Mouse (Mus musculus) hindbrain, embryonic 15.5 days (tissue): ENCODE measurements around the gene Tmem139. TPM values are rescaled to one million over a fixed set of nuclear protein-coding genes. Genes with fewer than 3 reads are reported as not detected.

ENCODE experiments used
- ATAC-seq: fragments of 200-750 bp; cut with Nextera tagmentation; 2 replicates; pipeline ENCODE4 v1.8.0; 2017; ENCODE audit warnings: low read depth, moderate number of reproducible peaks, moderate TSS enrichment; ENCODE audit not compliant: low FRiP score
- H3K27ac ChIP-seq: fragments of 300-500 bp; sonication (generic); replicated peaks from 2 replicates; pipeline ENCODE4 v1.5.1; 2015; ENCODE audit warnings: mild to moderate bottlenecking, inconsistent platforms
- H3K27me3 ChIP-seq: fragments of 300-500 bp; sonication (generic); 2 replicates; pipeline ENCODE4 v1.6.1; 2015; ENCODE audit warnings: control low read depth, inconsistent platforms
- H3K36me3 ChIP-seq: fragments of 300-500 bp; sonication (generic); 2 replicates; pipeline ENCODE4 v1.6.1; 2015; ENCODE audit warnings: control low read depth, inconsistent platforms
- H3K4me1 ChIP-seq: fragments of 300-500 bp; sonication (generic); replicated peaks from 2 replicates; pipeline ENCODE4 v1.6.1; 2015; ENCODE audit warnings: control low read depth, inconsistent platforms
- H3K4me2 ChIP-seq: fragments of 300-500 bp; sonication (generic); 2 replicates; pipeline ENCODE4 v1.6.1; 2015; ENCODE audit warnings: moderate library complexity, mild to moderate bottlenecking, inconsistent platforms
- H3K4me3 ChIP-seq: fragments of 300-500 bp; sonication (generic); 2 replicates; pipeline ENCODE4 v1.5.1; 2015; ENCODE audit warnings: mild to moderate bottlenecking, inconsistent platforms
- H3K9ac ChIP-seq: fragments of 300-500 bp; sonication (generic); 2 replicates; pipeline ENCODE4 v1.6.1; 2015; ENCODE audit warnings: inconsistent platforms
- H3K9me3 ChIP-seq: fragments of 300-500 bp; sonication (generic); 2 replicates; pipeline ENCODE4 v1.6.1; 2016; ENCODE audit warnings: control low read depth, inconsistent platforms
- whole genome bisulfite sequencing: fragments of 180-500 bp; shearing (Covaris S2); methylation state at CpG from one replicate; pipeline ENCODE4 v1.1.7; 2015; 5-methylcytosine and 5-hydroxymethylcytosine counted together
- polyA plus RNA-seq: library from polyadenylated mRNA; unstranded; fragments of >200 nt; fragmentation: Nextera tagmentation; extraction: Ambion mirVana; gene quantifications from 2 replicates; pipeline ENCODE4 v1.2.1, GENCODE M21; 2015

The Tmem139 gene
- polyA plus RNA-seq, 1 experiment from 2014 or later, result 0.26 TPM

- Histone ChIP-seq H3K27me3 (no peaks in the 10 kb centered on the region), H3K27ac (no peak overlapping the region), H3K9ac (no peak overlapping the region), H3K4me3 (no peak overlapping the region), H3K4me2 (no peak overlapping the region), H3K9me3 (no peaks in the 10 kb centered on the region), H3K36me3 (peaks cover 34% of the 10 kb centered on the region), H3K4me1 (no peaks in the 10 kb centered on the region)
- no peak for ATAC-seq
Observed at GRCm38 (mm10) chr6:42287562-42287961, 25.8 kb downstream of the Tmem139 start.

DNA sequence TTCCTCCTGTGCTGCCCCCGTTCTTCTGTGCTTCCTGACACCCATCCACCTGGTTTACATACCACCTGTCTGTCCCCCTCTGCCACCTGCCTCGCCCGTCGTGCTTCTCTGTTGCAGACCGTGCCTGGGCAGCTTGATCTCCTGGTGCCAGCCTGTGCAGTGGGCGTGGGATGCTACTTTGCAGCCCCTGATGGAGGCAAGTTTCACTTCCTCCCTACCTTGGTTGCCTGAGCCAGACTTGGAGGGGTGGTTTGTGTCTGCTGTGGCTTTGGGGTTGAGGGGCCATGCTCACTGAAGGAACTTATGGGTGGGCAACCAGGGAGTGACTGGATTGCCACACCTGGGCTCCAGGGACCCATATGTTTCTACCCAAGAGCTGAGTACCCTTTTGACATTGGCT lies 31.6 kb downstream of the Tmem139 start:
- Histone ChIP-seq H3K4me1 (no peaks in the 10 kb centered on the region), H3K4me2 (no peak overlapping the region), H3K27ac (no peak overlapping the region), H3K27me3 (no peaks in the 10 kb centered on the region), H3K9me3 (no peaks in the 10 kb centered on the region), H3K4me3 (no peak overlapping the region), H3K36me3 (peaks cover 29% of the 10 kb centered on the region), H3K9ac (no peak overlapping the region)
- 95% methylated on average over 6 of the region's 6 CpGs for WGBS
- ATAC-seq, result no peak

- H3K4me3 ChIP-seq, result no peak overlapping the region
- peaks cover 32% of the 10 kb centered on the region for H3K36me3 ChIP-seq
- H3K4me2 ChIP-seq, result no peak overlapping the region
- WGBS, result 82% methylated on average over 3 of the region's 3 CpGs
- no peaks in the 10 kb centered on the region for H3K27me3 ChIP-seq
- no peak overlapping the region for H3K27ac ChIP-seq
- no peaks in the 10 kb centered on the region for H3K9me3 ChIP-seq
- no peak for ATAC-seq
- H3K9ac ChIP-seq, result no peak overlapping the region
- H3K4me1 ChIP-seq, result no peaks in the 10 kb centered on the region
Observed at GRCm38 (mm10) chr6:42295549-42296094, 33.9 kb downstream of the Tmem139 start.

GRCm38 (mm10) chr6:42299362-42299761 lies 37.6 kb downstream of the Tmem139 start:
- ATAC-seq, result no peak
- Histone ChIP-seq H3K36me3 (peaks cover 19% of the 10 kb centered on the region), H3K27me3 (no peaks in the 10 kb centered on the region), H3K4me2 (no peak overlapping the region), H3K4me1 (no peaks in the 10 kb centered on the region), H3K9ac (no peak overlapping the region), H3K27ac (no peak overlapping the region), H3K4me3 (no peak overlapping the region), H3K9me3 (no peaks in the 10 kb centered on the region)
- 92% methylated on average over 5 of the region's 5 CpGs for WGBS

DNA sequence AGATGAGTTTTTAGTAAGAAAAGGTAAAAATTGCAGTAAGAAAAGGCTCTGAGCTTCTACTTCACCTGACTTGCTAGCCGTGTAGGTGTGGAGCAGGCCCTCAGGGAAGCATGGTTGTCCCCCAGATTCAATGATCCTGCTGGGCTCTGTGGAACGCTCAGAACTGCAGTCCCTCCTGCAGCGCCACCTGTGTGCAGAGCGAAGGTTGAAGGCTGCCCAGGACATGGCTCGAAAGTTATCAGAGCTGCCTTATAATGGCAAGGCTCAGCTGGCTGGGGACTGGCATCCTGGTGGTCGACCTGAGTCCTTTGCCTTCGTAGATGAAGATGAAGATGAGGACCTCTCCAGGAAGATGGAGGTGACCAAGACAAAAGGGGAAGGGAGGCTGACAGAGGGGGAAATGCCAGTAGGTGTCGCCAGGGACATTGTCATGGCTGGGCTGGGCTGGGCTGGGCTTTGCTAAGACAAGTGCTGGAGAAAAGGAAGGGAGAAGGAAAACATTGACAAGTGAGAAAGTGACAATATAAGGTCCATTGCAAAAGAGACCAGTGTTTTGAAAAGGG lies 48.1 kb downstream of the Tmem139 start:
- H3K27me3 ChIP-seq, result no peaks in the 10 kb centered on the region
- H3K4me2 ChIP-seq, result no peak overlapping the region
- 52% methylated on average over 8 of the region's 8 CpGs for WGBS
- no peaks in the 10 kb centered on the region for H3K4me1 ChIP-seq
- H3K9ac ChIP-seq, result no peak overlapping the region
- no peaks in the 10 kb centered on the region for H3K9me3 ChIP-seq
- ATAC-seq, result no peak
- H3K4me3 ChIP-seq, result no peak overlapping the region
- H3K27ac ChIP-seq, result no peak overlapping the region
- peaks cover 42% of the 10 kb centered on the region; the same call in 1 of the 2 replicates for H3K36me3 ChIP-seq

GRCm38 (mm10) chr6:42310427-42311053 lies 48.8 kb downstream of the Tmem139 start:
- Histone ChIP-seq H3K27ac (no peak overlapping the region), H3K4me1 (no peaks in the 10 kb centered on the region), H3K9ac (no peak overlapping the region), H3K4me3 (no peak overlapping the region), H3K4me2 (no peak overlapping the region), H3K9me3 (no peaks in the 10 kb centered on the region), H3K36me3 (peaks cover 42% of the 10 kb centered on the region; the same call in 1 of the 2 replicates), H3K27me3 (no peaks in the 10 kb centered on the region)
- no peak for ATAC-seq
- WGBS, result 92% methylated on average over 2 of the region's 2 CpGs

Other genes starting within 250 kb of the Tmem139 start
- gene Sva, start 223.6 kb upstream of the Tmem139 start, polyA plus RNA-seq, result not detected in 2 replicates
- gene Tas2r139, start 121.0 kb upstream of the Tmem139 start, polyA plus RNA-seq, result not detected in 2 replicates
- gene Tas2r144, start 46.6 kb upstream of the Tmem139 start, polyA plus RNA-seq, result not detected in 2 replicates
- gene Gstk1, start 16.0 kb upstream of the Tmem139 start, polyA plus RNA-seq, result 11.0 and 12.0 TPM in 2 replicates
- gene Casp2, start 3.0 kb downstream of the Tmem139 start, polyA plus RNA-seq, result 32.0 and 35.9 TPM in 2 replicates
- gene Clcn1, start 24.7 kb downstream of the Tmem139 start, polyA plus RNA-seq, result 0.94 and 1.5 TPM in 2 replicates
- gene Fam131b, start 62.7 kb downstream of the Tmem139 start, polyA plus RNA-seq, result 6.5 and 7.5 TPM in 2 replicates
- 50.2 and 63.0 TPM in 2 replicates for gene Zyx, start 87.7 kb downstream of the Tmem139 start, polyA plus RNA-seq
- gene Epha1, start 111.3 kb downstream of the Tmem139 start, polyA plus RNA-seq, result 0.29 and 0.56 TPM in 2 replicates
- gene Tas2r143, start 138.3 kb downstream of the Tmem139 start, polyA plus RNA-seq, result not detected in 2 replicates
- not detected in 2 replicates for gene Tas2r135, start 143.5 kb downstream of the Tmem139 start, polyA plus RNA-seq
- not detected in 2 replicates for gene Tas2r126, start 172.6 kb downstream of the Tmem139 start, polyA plus RNA-seq
- 0.12 TPM in 1 of 2 replicates, not detected in the other for gene Olfr458, start 203.2 kb downstream of the Tmem139 start, polyA plus RNA-seq
- gene Olfr457, start 214.4 kb downstream of the Tmem139 start, polyA plus RNA-seq, result not detected in 2 replicates
- not detected in 2 replicates for gene Olfr456, start 225.2 kb downstream of the Tmem139 start, polyA plus RNA-seq